Mouse (Mus musculus): ENCODE data around the gene Fam167b. TPM values are rescaled to one million over a fixed set of nuclear protein-coding genes. Genes with fewer than 3 reads are reported as not detected.
A peak's percentile ranks its signal among the peaks of the same experiment; 100 is the strongest.

Gene Fam167b
- 4.4 and 5.0 TPM in 2 replicates for polyA plus RNA-seq (2015; fragmentation: Nextera tagmentation; extraction: Ambion mirVana)

DNA sequence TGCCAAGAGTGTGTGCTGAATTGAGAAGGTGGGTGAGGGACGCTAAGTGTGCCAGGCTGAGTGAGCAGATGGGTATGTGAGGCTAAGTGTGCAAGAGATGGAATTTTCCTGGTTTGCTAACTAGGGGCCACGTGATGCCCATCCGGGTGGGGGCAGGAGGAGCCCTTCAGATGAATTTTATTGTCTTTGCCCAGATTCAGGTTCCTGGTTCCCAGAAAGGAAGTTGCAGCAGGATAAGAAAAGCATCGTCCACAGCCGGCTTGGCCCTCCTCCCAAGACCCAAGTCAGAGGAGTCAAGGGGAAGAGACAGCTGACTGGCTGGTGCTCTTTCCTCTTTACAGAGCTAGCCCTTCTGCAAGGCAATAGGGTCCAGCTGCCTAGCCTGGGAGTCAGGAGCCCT lies at the start of gene Fam167b:
Fam167b (minus strand) TSS at position 84 of the 400 bp plus-strand sequence.
- H3K36me3 ChIP-seq = no peaks in the 10 kb centered on the region
- no peak within 1 kb of the TSS for H3K9ac ChIP-seq
- H3K27me3 ChIP-seq = no peaks in the 10 kb centered on the region
- peak within 1 kb of the TSS; percentile 34 for H3K4me2 ChIP-seq
- H3K9me3 ChIP-seq (replicated peaks) = no peaks in the 10 kb centered on the region
- H3K4me1 ChIP-seq (replicated peaks) = peaks cover 10% of the 10 kb centered on the region
- peak within 1 kb of the TSS; percentile 69 for H3K27ac ChIP-seq
- no peak for ATAC-seq (replicated peaks; ENCODE audit: insufficient number of reproducible peaks, insufficient read depth, low FRiP score, low read depth)
- 61% methylated on average over 5 of the region's 5 CpGs for WGBS
- H3K4me3 ChIP-seq = peak within 1 kb of the TSS; percentile 12

DNA sequence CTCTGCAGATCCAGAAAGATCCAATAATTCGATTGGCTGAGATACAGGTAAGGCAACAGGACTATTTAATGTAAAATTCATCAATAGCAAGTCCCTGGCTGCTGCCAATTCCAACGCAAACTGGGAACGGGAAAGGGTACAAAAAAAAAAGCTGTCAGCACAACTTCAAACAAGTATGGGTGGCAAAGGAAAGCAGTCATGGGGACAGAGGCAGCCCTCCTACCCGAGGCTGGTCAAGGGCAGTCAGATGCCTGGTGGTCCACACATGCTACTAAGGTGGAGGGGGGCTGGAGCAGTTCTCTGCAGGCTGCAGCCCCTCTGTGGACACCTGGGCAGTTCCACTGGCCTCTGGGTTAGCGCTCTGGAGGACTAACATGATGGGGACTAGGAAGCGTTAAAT lies 47.7 kb upstream of the Fam167b start:
- no peak overlapping the region for H3K9ac ChIP-seq
- ATAC-seq (replicated peaks; ENCODE audit: insufficient number of reproducible peaks, insufficient read depth, low FRiP score, low read depth) = no peak
- 74% methylated on average over 6 of the region's 6 CpGs for WGBS
- H3K36me3 ChIP-seq = peaks cover 45% of the 10 kb centered on the region
- H3K4me1 ChIP-seq (replicated peaks) = peaks cover 34% of the 10 kb centered on the region
- no peaks in the 10 kb centered on the region for H3K27me3 ChIP-seq
- no peak overlapping the region for H3K4me2 ChIP-seq
- no peaks in the 10 kb centered on the region for H3K9me3 ChIP-seq (replicated peaks)
- H3K27ac ChIP-seq = no peak overlapping the region
- no peak overlapping the region for H3K4me3 ChIP-seq

DNA sequence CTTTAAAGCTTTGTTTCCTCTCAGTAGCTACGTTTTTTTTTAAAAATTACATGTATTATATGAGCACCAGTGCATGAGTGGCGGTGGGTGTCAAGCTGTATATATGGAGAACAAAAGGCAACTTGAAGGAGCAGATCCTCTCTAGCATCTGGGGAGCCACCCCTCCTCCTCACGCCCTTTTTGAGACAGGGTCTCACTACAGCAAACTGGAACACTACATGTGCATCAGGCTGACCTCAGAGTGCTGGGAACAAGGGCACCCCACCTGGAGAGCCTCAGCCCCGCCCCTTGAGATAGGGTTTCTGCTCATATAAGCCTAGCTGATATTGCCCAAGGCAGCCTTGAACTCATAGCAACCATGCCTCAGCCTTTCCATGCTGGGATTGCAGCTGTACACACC lies 47.1 kb upstream of the Fam167b start:
- Histone ChIP-seq H3K4me2 (peak overlapping the region; percentile 87), H3K27me3 (no peaks in the 10 kb centered on the region), H3K9me3 (replicated peaks) (no peaks in the 10 kb centered on the region), H3K4me3 (no peak overlapping the region), H3K4me1 (replicated peaks) (peaks cover 38% of the 10 kb centered on the region), H3K27ac (peak overlapping the region; percentile 89), H3K9ac (0 out of 2 replicates have a peak overlapping the region, but pooled peaks have one; percentile 84), H3K36me3 (peaks cover 40% of the 10 kb centered on the region)
- ATAC-seq (replicated peaks; ENCODE audit: insufficient number of reproducible peaks, insufficient read depth, low FRiP score, low read depth) = no peak
- WGBS = 49% methylated on average over 4 of the region's 4 CpGs

DNA sequence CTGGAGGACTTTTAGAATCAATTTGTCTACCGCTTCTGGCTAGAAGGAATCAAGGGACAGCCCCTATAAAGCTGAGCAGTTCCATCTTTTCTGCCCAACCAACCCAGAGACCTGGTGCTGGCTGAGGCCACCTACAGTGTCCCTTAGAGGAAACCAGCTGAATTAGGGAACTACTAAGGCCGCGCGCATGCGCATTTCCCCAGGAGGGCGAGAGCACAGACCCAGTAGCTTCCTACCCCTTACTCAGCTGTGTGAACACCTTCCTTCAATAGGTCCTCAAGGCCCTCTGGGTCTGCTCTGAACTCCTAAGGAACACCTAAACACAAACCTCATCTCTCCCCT lies 46.7 kb upstream of the Fam167b start:
- Histone ChIP-seq H3K27me3 (no peaks in the 10 kb centered on the region), H3K9me3 (replicated peaks) (no peaks in the 10 kb centered on the region), H3K36me3 (peaks cover 35% of the 10 kb centered on the region), H3K4me2 (peak overlapping the region; percentile 87), H3K4me3 (peak overlapping the region; percentile 77), H3K27ac (peak overlapping the region; percentile 89), H3K4me1 (replicated peaks) (peaks cover 38% of the 10 kb centered on the region), H3K9ac (peak overlapping the region; percentile 84)
- 1% methylated on average over 6 of the region's 6 CpGs for WGBS
- no peak for ATAC-seq (replicated peaks; ENCODE audit: insufficient number of reproducible peaks, insufficient read depth, low FRiP score, low read depth)

DNA sequence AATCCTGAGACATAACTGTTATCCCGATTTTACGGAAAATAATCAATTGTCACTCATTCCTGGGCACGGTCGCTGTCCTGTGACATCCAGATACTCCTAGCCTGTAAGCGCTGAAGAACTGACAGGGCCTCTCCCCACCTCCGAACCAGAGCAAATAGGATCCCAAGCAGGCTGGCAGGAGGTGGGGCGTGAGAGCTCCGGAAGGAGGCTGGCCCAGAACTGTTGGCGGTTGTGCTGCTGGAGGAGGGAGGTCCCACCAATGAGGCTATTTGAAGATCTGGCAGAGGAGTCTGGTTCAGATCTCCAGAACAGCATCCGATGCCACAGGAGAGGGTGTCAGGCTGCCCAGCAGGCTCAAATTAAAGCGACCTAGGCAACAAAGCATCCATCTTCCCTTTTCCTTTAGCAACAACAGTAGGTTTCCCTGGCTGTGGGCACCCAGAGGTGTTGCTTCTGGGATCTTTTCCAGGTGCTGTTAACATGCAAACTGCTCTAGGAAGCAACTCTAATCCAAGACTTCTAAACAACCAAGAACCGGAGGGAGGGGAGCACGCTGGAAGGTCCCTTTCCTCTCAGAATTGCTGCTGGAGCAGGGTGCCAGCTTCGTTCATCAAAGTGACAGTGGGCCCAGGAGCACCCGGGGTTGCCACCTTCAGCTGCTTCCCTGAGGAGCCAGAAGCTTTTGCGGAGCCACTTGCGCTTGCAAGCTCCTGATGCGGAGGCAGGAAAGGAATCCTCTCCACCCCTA lies 46.1 kb upstream of the Fam167b start:
- H3K27ac ChIP-seq = peak overlapping the region; percentile 89
- WGBS = under 1% methylated on average over 18 of the region's 18 CpGs
- H3K36me3 ChIP-seq = peaks cover 31% of the 10 kb centered on the region
- peak; percentile 89 for ATAC-seq (replicated peaks; ENCODE audit: insufficient number of reproducible peaks, insufficient read depth, low FRiP score, low read depth)
- peaks cover 38% of the 10 kb centered on the region for H3K4me1 ChIP-seq (replicated peaks)
- H3K4me3 ChIP-seq = peak overlapping the region; percentile 77
- H3K27me3 ChIP-seq = no peaks in the 10 kb centered on the region
- peak overlapping the region; percentile 84 for H3K9ac ChIP-seq
- peak overlapping the region; percentile 87 for H3K4me2 ChIP-seq
- no peaks in the 10 kb centered on the region for H3K9me3 ChIP-seq (replicated peaks)

DNA sequence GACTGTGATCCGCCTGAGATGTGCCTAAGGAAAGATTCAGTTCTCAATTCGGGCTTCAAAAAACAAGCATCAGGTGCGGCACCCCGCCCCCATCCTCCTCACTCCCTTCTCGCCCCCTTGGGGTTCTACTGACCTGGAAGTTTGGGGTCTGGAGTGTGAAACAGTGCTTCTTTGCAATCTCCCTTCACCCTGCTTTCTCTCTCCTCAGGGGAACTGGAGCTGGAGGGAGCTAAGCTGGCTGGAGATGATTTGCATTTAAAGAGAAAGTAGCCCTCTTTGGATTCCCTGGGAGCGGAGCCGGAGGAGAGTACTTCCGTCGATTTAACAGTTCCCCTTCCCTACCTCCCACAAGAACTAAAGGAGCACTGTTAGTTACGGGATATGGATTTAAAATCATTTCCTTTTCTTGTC lies 45.3 kb upstream of the Fam167b start, which contains the start of gene Ccdc28b:
Ccdc28b (minus strand) TSS at position 267 of the 411 bp plus-strand sequence.
- peak within 1 kb of the TSS; percentile 89 for H3K27ac ChIP-seq
- peak within 1 kb of the TSS; percentile 87 for H3K4me2 ChIP-seq
- peaks cover 42% of the 10 kb centered on the region for H3K4me1 ChIP-seq (replicated peaks)
- ATAC-seq (replicated peaks; ENCODE audit: insufficient number of reproducible peaks, insufficient read depth, low FRiP score, low read depth) = peak; percentile 33
- no peaks in the 10 kb centered on the region for H3K9me3 ChIP-seq (replicated peaks)
- H3K36me3 ChIP-seq = peaks cover 23% of the 10 kb centered on the region
- 0% methylated on average over 10 of the region's 10 CpGs for WGBS
- H3K27me3 ChIP-seq = no peaks in the 10 kb centered on the region
- H3K9ac ChIP-seq = peak within 1 kb of the TSS; percentile 84
- peak within 1 kb of the TSS; percentile 77 for H3K4me3 ChIP-seq

DNA sequence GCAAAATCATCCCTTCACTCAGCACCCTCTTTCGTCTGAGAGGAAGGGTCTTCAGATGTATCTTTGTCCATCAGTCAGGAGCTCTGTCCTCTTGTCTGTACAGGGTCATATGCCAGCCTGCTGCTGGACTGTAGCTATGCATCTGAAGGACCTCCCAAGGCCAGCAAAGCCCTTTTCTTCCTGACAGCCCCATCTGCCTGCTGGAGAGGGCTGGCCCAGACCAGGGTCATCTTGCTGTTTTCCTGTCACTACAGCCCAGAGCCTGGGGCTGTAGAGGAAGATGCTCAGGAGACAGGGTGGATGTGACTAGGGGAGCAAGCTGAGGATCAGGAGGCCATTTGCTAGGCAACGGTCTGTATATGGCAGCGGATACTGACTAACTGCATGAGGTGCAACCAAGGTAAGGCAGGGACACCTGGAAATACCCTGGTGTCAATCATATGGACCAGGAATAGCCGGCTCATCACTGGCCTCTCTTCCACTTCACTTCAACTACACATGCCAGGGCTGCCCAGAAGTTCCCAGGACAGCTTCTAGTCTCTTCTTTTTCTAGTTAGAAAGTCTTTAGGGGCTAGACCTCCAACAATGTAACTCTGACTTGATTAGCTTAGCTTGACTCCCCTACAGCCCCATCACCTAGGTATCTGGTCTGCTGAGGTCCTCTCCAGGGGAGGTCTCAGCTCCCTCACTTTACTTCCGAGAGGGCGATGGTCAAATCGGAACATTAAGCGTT lies 44.6 kb upstream of the Fam167b start:
- Histone ChIP-seq H3K4me1 (replicated peaks) (peaks cover 48% of the 10 kb centered on the region), H3K4me3 (peak overlapping the region; percentile 77)
- whole genome bisulfite sequencing = 16% methylated on average over 8 of the region's 8 CpGs

DNA sequence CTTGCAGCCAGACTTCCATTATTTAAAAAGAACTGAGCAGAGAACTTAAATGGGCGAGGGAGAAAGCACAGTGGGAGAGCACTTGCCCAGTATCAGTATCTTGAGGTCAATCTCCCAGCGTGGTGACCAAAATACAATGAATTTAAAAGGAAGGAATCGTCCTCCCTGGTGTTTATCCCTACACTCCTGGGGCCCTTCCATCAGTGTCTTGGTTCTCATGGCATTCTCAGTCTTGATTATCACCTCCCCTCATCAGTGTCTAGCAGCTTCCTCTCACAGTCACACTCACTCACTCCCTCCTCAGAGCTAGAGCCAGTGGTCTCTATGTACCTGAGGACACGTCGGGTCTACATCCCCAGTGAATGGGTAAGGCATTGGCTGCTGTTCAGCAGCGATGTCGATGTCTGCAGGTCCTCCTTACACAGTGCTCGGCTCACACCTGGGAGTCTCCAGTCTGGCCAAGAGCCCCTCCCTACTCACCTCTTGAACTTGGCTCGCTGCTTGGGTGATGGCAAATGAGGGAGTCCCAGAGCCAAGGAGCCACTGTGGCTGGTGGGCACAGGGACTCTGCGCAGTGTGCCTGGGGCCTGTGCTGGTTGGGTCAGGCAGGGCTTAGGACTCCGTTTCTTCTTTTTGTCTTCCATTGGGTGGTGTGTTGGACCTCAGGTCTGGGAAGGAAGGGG lies 43.9 kb upstream of the Fam167b start:
- Histone ChIP-seq H3K4me1 (replicated peaks) (peaks cover 55% of the 10 kb centered on the region), H3K4me2 (peak overlapping the region; percentile 87), H3K36me3 (peaks cover 9% of the 10 kb centered on the region), H3K4me3 (peak overlapping the region; percentile 77; the same call in 1 of the 2 replicates), H3K9ac (peak overlapping the region; percentile 84; the same call in 1 of the 2 replicates), H3K27ac (peak overlapping the region; percentile 78), H3K9me3 (replicated peaks) (no peaks in the 10 kb centered on the region), H3K27me3 (no peaks in the 10 kb centered on the region)
- 74% methylated on average over 11 of the region's 11 CpGs for WGBS
- no peak for ATAC-seq (replicated peaks; ENCODE audit: insufficient number of reproducible peaks, insufficient read depth, low FRiP score, low read depth)

More for the DNA sequence above, 44.6 kb upstream of the Fam167b start:
- H3K27ac ChIP-seq = peak overlapping the region; percentile 89
- no peaks in the 10 kb centered on the region for H3K9me3 ChIP-seq (replicated peaks)
- ATAC-seq (replicated peaks; ENCODE audit: insufficient number of reproducible peaks, insufficient read depth, low FRiP score, low read depth) = no peak
- peaks cover 16% of the 10 kb centered on the region for H3K36me3 ChIP-seq
- H3K9ac ChIP-seq = peak overlapping the region; percentile 84
- no peaks in the 10 kb centered on the region for H3K27me3 ChIP-seq
- peak overlapping the region; percentile 87 for H3K4me2 ChIP-seq

DNA sequence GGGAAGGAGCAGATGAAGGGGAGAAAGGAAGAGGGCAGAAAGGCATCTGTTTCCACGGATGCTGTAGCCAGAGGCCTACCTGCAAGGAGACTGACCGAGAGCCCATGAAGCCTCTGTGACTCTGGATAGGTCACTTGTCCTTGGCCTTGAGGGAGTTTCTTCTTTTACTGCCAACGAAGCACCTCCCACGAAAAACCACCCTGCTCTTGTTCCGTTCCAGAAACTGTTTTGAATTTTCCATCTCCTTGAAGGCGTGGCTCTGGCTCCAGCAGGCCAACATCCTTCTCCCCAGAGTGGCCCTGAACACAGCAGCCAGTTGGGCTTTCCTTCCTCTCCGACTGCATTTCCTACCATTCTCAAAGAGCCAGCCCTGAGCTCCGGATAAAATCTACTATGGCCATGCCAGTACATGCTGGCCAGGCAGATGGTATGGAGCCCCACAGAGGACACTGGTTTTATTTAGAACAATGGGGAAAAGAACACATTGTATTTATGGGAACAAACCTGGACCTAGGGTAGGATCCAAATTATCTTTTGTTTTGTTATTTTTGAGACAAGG lies 43.0 kb upstream of the Fam167b start:
- H3K4me3 ChIP-seq = peak overlapping the region; percentile 9; the same call in 1 of the 2 replicates
- H3K9me3 ChIP-seq (replicated peaks) = no peaks in the 10 kb centered on the region
- H3K27ac ChIP-seq = peak overlapping the region; percentile 78
- H3K36me3 ChIP-seq = peaks cover 5% of the 10 kb centered on the region
- no peaks in the 10 kb centered on the region for H3K27me3 ChIP-seq
- H3K4me1 ChIP-seq (replicated peaks) = peaks cover 57% of the 10 kb centered on the region
- peak overlapping the region; percentile 32; the same call in 1 of the 2 replicates for H3K9ac ChIP-seq
- WGBS = 65% methylated on average over 8 of the region's 8 CpGs
- H3K4me2 ChIP-seq = peak overlapping the region; percentile 29
- ATAC-seq (replicated peaks; ENCODE audit: insufficient number of reproducible peaks, insufficient read depth, low FRiP score, low read depth) = 0 out of 2 replicates have a peak, but pooled peaks have one; percentile 8

DNA sequence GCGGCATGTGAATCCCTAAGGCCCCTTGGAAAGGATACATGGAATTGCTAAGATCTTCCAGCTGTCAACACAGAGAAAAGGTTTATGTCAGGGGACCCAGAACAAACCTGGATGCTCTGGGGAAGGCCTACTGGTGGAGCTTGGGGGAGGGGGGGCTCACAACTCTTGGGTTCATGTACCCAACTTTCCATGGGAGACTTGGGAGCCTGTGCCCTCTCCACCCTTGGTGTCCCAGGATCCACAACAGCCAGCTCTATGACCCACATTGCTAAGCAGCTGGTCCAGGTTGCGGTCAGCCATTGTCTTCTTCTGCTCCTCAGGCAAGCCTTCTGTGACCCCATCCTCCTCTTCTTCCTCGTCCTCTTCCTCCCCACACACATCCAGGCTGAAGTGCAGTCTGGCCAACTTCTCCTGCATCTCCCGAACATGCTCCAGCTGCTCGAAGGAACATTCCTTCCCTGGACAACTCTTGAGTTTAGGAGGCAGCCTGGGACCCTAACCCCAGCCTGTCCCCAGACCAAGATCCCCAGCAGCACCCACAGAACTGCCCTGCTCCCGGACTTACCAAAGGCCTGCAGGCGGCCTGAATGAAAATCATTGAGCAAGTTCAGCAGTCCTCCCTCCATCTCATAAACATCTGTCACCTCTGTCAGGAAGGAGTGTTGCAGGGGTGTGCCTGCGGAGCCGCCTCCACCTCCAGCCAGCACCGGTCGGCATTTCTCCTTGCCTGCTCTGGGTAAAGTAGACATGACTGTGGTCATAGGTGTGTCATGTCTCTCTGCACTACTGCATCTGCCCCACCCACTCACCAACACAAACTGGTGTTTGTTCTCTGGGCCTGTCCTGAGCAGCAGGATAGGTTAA lies 42.3 kb upstream of the Fam167b start:
- Histone ChIP-seq H3K27me3 (no peaks in the 10 kb centered on the region), H3K9me3 (replicated peaks) (no peaks in the 10 kb centered on the region), H3K4me1 (replicated peaks) (peaks cover 56% of the 10 kb centered on the region), H3K9ac (peak overlapping the region; percentile 32; the same call in 1 of the 2 replicates), H3K36me3 (peaks cover 12% of the 10 kb centered on the region), H3K27ac (peak overlapping the region; percentile 78), H3K4me2 (peak overlapping the region; percentile 29), H3K4me3 (peak overlapping the region; percentile 9; the same call in 1 of the 2 replicates)
- 83% methylated on average over 11 of the region's 11 CpGs for WGBS
- no peak for ATAC-seq (replicated peaks; ENCODE audit: insufficient number of reproducible peaks, insufficient read depth, low FRiP score, low read depth)
